Mouse (Mus musculus) CH12.LX (cell line): Measurements from ENCODE around the gene Fam89b.
A peak's percentile ranks its signal among the peaks of the same experiment; 100 is the strongest.

Source experiments
- CHD2 ChIP-seq: IDR thresholded peaks from 2 replicates; pipeline ENCODE4 v1.6.1; 2011; ENCODE audit warnings: low read length, improper control_type of control experiment
- CTCF ChIP-seq, 2 experiments: IDR thresholded peaks in 1 of 2; conservative IDR thresholded peaks in 1 of 2; 2 replicates each; pipeline ENCODE4 v1.5.1; 2011 to 2012; ENCODE audit warnings: low read depth in 2 of 2, low read length in 2 of 2, improper control_type of control experiment in 1 of 2, inconsistent platforms in 1 of 2, mild to moderate bottlenecking in 1 of 2, moderate library complexity in 1 of 2
- EP300 ChIP-seq: IDR thresholded peaks from 2 replicates; pipeline ENCODE4 v1.6.1; 2011; ENCODE audit warnings: low read length, improper control_type of control experiment
- MAFK ChIP-seq: IDR thresholded peaks from 2 replicates; pipeline ENCODE4 v1.6.1; 2011; ENCODE audit warnings: low read length, improper control_type of control experiment; ENCODE audit not compliant: insufficient replicate concordance
- MAZ ChIP-seq: IDR thresholded peaks from 2 replicates; pipeline ENCODE4 v1.6.1; 2012; ENCODE audit warnings: low read depth, mild to moderate bottlenecking, inconsistent platforms, low read length, improper control_type of control experiment, moderate library complexity
- NRF1 ChIP-seq: IDR thresholded peaks from 2 replicates; pipeline ENCODE4 v1.6.1; 2014; ENCODE audit warnings: low read depth, mild to moderate bottlenecking, inconsistent platforms, low read length, improper control_type of control experiment, moderate library complexity
- POLR2A ChIP-seq: IDR thresholded peaks from 2 replicates; pipeline ENCODE4 v1.6.1; 2011; ENCODE audit warnings: low read depth, mild to moderate bottlenecking, improper control_type of control experiment, low read length
- POLR2AphosphoS2 ChIP-seq: IDR thresholded peaks from 2 replicates; pipeline ENCODE4 v1.6.1; 2011; ENCODE audit warnings: low read depth, low read length, improper control_type of control experiment
- RCOR1 ChIP-seq: conservative IDR thresholded peaks from 2 replicates; pipeline ENCODE4 v1.6.1; 2012; ENCODE audit warnings: low read depth, mild to moderate bottlenecking, inconsistent platforms, low read length, improper control_type of control experiment
- SMC3 ChIP-seq: IDR thresholded peaks from 2 replicates; pipeline ENCODE4 v1.6.1; 2011; ENCODE audit warnings: low read depth, low read length, improper control_type of control experiment
- TBP ChIP-seq: conservative IDR thresholded peaks from 2 replicates; pipeline ENCODE4 v1.6.1; 2011; ENCODE audit warnings: low read depth, low read length, improper control_type of control experiment
- USF2 ChIP-seq: conservative IDR thresholded peaks from 2 replicates; pipeline ENCODE4 v1.6.1; 2011; ENCODE audit warnings: low read depth, low read length, improper control_type of control experiment
- ZKSCAN1 ChIP-seq: IDR thresholded peaks from 2 replicates; pipeline ENCODE4 v1.6.1; 2012; ENCODE audit warnings: low read depth, inconsistent platforms, low read length, improper control_type of control experiment, borderline replicate concordance
- ZNF384 ChIP-seq: IDR thresholded peaks from 2 replicates; pipeline ENCODE4 v1.6.1; 2012; ENCODE audit warnings: low read depth, low read length, improper control_type of control experiment, inconsistent platforms

DNA sequence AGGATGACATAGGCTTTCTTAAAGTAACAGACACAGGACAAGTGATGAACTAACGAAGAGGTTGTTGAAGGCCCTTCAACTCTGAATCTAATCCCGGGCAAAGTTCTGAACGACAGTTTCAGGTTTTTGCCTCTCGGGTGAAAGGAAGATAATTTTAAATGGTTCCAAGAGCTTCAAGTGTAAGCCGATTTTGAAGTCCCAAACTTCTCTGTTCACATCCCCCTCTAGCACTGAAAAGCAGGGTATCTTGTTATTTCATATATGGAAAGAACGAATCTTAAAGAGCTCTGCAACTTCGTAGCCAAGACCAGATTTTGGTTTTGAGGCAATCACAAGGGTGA is 40.4 kb downstream of the Fam89b start:
- TF ChIP-seq CTCF (conservative IDR thresholded peaks at IDR 0.05 in 1 of 2, IDR thresholded peaks at IDR 0.05 in 1 of 2; ENCODE audit: low read depth in 2 of 2, low read length in 2 of 2) (no peak), POLR2AphosphoS2 (no peak), RCOR1 (no peak), MAZ (no peak), USF2 (no peak), TBP (no peak), MAFK (peak; percentile 32; the same call in 1 of the 2 replicates), ZNF384 (no peak), SMC3 (no peak), CHD2 (no peak), POLR2A (no peak), ZKSCAN1 (no peak), NRF1 (no peak), EP300 (peak; percentile 41)
